ENCODE assay signal across 8 mouse cellular contexts in the genomic region with DNA sequence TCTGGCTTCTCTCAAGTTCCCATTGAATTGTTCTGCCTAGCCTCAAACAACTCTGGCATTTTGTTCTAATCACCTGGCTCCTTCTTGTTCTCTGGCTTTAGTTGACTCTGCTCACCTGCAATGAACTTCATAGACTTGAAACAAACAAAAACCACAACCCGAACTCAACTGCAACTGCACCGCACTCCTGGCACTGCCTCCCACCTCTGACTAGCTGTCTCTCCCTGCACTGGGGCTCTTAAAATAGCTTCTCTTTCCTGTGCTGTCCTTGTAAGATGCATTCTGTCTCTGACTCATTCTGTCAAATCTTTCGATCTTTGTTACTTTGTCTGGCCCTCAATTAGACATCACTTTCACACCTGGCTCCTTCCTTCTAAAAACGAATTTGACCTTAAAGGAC. TPM values are rescaled to one million over a fixed set of nuclear protein-coding genes. Genes with fewer than 3 reads are reported as not detected.
DNase-seq lines count a peak whose midpoint lies in the region; ATAC-seq and TF ChIP-seq lines count a peak whose summit lies in the region.

No protein-coding gene starts in this region.

- intact Hi-C loops in left cerebral cortex, postnatal 36 days (cut with DNase I): loop anchor here (2.0 kb wide), 1 partner anchor 22 kb away; the partner anchor contains the start of genes Thap2 and Zfc3h1

- H3K4me1 ChIP-seq in heart, embryonic 13.5 days: peaks cover 32% of the 10 kb centered on the region
- H3K4me1 ChIP-seq in ES-Bruce4 (ENCODE audit: control insufficient read depth, insufficient read depth, low read length): peaks cover 4% of the 10 kb centered on the region
- H3K4me1 ChIP-seq in hindbrain, embryonic 12.5 days: peaks cover 11% of the 10 kb centered on the region
- H3K4me1 ChIP-seq in midbrain, embryonic 15.5 days: peaks cover 23% of the 10 kb centered on the region

- ATAC-seq in heart, embryonic 13.5 days (ENCODE audit: extremely low read depth, insufficient number of reproducible peaks, low FRiP score, low TSS enrichment): no peak
- ATAC-seq in hindbrain, embryonic 12.5 days (ENCODE audit: low FRiP score): no peak
- ATAC-seq in midbrain, embryonic 15.5 days (replicated peaks): no peak

- H3K36me3 ChIP-seq in heart, embryonic 13.5 days: no peaks in the 10 kb centered on the region; the same call in 1 of the 2 replicates
- no peaks in the 10 kb centered on the region for H3K36me3 ChIP-seq in ES-Bruce4 (ENCODE audit: control insufficient read depth, insufficient read depth, low read length, poor library complexity, severe bottlenecking)
- no peaks in the 10 kb centered on the region; the same call in 1 of the 2 replicates for H3K36me3 ChIP-seq in hindbrain, embryonic 12.5 days
- no peaks in the 10 kb centered on the region for H3K36me3 ChIP-seq in midbrain, embryonic 15.5 days (replicated peaks)

- WGBS in heart, embryonic 13.5 days: 75% methylated on average over 4 of the region's 4 CpGs
- WGBS in hindbrain, embryonic 12.5 days: 83% methylated on average over 4 of the region's 4 CpGs
- 90% methylated on average over 4 of the region's 4 CpGs for WGBS in midbrain, embryonic 15.5 days

- H3K9me3 ChIP-seq in heart, embryonic 13.5 days: no peaks in the 10 kb centered on the region
- H3K9me3 ChIP-seq in ES-Bruce4 (replicated peaks; ENCODE audit: control insufficient read depth, insufficient read depth, low read length, poor library complexity, severe bottlenecking): no peaks in the 10 kb centered on the region
- H3K9me3 ChIP-seq in hindbrain, embryonic 12.5 days (replicated peaks): no peaks in the 10 kb centered on the region
- H3K9me3 ChIP-seq in midbrain, embryonic 15.5 days: no peaks in the 10 kb centered on the region

- no peaks in the 10 kb centered on the region for H3K27me3 ChIP-seq in heart, embryonic 13.5 days (replicated peaks)
- no peaks in the 10 kb centered on the region for H3K27me3 ChIP-seq in ES-Bruce4 (ENCODE audit: control insufficient read depth, insufficient read depth, low read length, poor library complexity, severe bottlenecking)
- H3K27me3 ChIP-seq in hindbrain, embryonic 12.5 days: no peaks in the 10 kb centered on the region
- no peaks in the 10 kb centered on the region for H3K27me3 ChIP-seq in midbrain, embryonic 15.5 days (replicated peaks)

- peak overlapping the region; percentile 66 for H3K4me3 ChIP-seq in heart, embryonic 13.5 days
- H3K4me3 ChIP-seq in ES-Bruce4 (ENCODE audit: low read depth, low read length): peak overlapping the region; percentile 1; the same call in 1 of the 2 replicates
- peak overlapping the region; percentile 58; the same call in 1 of the 2 replicates for H3K4me3 ChIP-seq in hindbrain, embryonic 12.5 days
- H3K4me3 ChIP-seq in midbrain, embryonic 15.5 days: peak overlapping the region; percentile 60; the same call in 1 of the 2 replicates

- TF ChIP-seq CTCF in ES-Bruce4 (IDR thresholded peaks at IDR 0.05; ENCODE audit: low read depth, low read length): no peak

- H3K9ac ChIP-seq in heart, embryonic 13.5 days: peak overlapping the region; percentile 80
- peak overlapping the region; percentile 75 for H3K9ac ChIP-seq in ES-Bruce4 (ENCODE audit: low read depth, poor library complexity, severe bottlenecking)
- 0 out of 2 replicates have a peak overlapping the region, but pooled peaks have one; percentile 55 for H3K9ac ChIP-seq in hindbrain, embryonic 12.5 days
- no peak overlapping the region for H3K9ac ChIP-seq in midbrain, embryonic 15.5 days

- TF ChIP-seq EP300 in ES-Bruce4 (IDR thresholded peaks at IDR 0.05; ENCODE audit: insufficient read depth, low read depth, low read length): no peak

- TF ChIP-seq POLR2A in ES-Bruce4 (IDR thresholded peaks at IDR 0.05; ENCODE audit: insufficient read depth, low read length): no peak

- H3K4me2 ChIP-seq in heart, embryonic 13.5 days: peak overlapping the region; percentile 81
- peak overlapping the region; percentile 72 for H3K4me2 ChIP-seq in hindbrain, embryonic 12.5 days (replicated peaks)
- peak overlapping the region; percentile 87 for H3K4me2 ChIP-seq in midbrain, embryonic 15.5 days

- DNase-seq in heart, adult 11 months: no peak
- no peak for DNase-seq in cerebellum, adult 11-12 months
- no peak for DNase-seq in frontal cortex, postnatal 25 days (ENCODE audit: low spot score in 2 of 2)
- no peak for DNase-seq in left cerebral cortex, postnatal 36 days (ENCODE audit: low spot score in 2 of 2)

- peak overlapping the region; percentile 95 for H3K27ac ChIP-seq in heart, embryonic 13.5 days (replicated peaks)
- H3K27ac ChIP-seq in ES-Bruce4 (ENCODE audit: insufficient read depth, low read length): peak overlapping the region; percentile 53
- H3K27ac ChIP-seq in hindbrain, embryonic 12.5 days: peak overlapping the region; percentile 94; the same call in 1 of the 2 replicates
- no peak overlapping the region for H3K27ac ChIP-seq in midbrain, embryonic 15.5 days

RNA-seq across cellular contexts. Expression of gene Tmem19, which starts 0.8 kb away (rescaled TPM):
- polyA plus RNA-seq in heart, embryonic 13.5 days (2015; fragmentation: Nextera tagmentation; extraction: Ambion mirVana): 20.3 and 20.5 TPM in 2 replicates
- polyA plus RNA-seq in ES-Bruce4 (2011; ENCODE audit: insufficient read depth, insufficient read length, low read depth, missing spikeins): 28.3 and 29.1 TPM in 2 replicates
- 41.9 and 44.6 TPM in 2 replicates for polyA plus RNA-seq in hindbrain, embryonic 12.5 days (2016; fragmentation: Nextera tagmentation; extraction: Ambion mirVana)
- polyA plus RNA-seq in midbrain, embryonic 15.5 days (2015; fragmentation: Nextera tagmentation; extraction: Ambion mirVana): 32.2 and 38.5 TPM in 2 replicates
- 10 to 100 TPM; 43.2 to 50.2 TPM for total RNA-seq in left cerebral cortex, postnatal 36 days (2021)

RNA-seq across cellular contexts. Expression of gene Thap2, which starts 21.1 kb away (rescaled TPM):
- polyA plus RNA-seq in heart, embryonic 13.5 days (2015; fragmentation: Nextera tagmentation; extraction: Ambion mirVana): 13.5 and 15.2 TPM in 2 replicates
- polyA plus RNA-seq in ES-Bruce4 (2011; ENCODE audit: insufficient read depth, insufficient read length, low read depth, missing spikeins): 10.1 and 12.9 TPM in 2 replicates
- 34.2 and 38.5 TPM in 2 replicates for polyA plus RNA-seq in hindbrain, embryonic 12.5 days (2016; fragmentation: Nextera tagmentation; extraction: Ambion mirVana)
- polyA plus RNA-seq in midbrain, embryonic 15.5 days (2015; fragmentation: Nextera tagmentation; extraction: Ambion mirVana): 26.2 and 27.1 TPM in 2 replicates
- total RNA-seq in left cerebral cortex, postnatal 36 days (2021): 10 to 100 TPM; 14.1 to 18.6 TPM

RNA-seq across cellular contexts. Expression of gene Zfc3h1, which starts 21.6 kb away (rescaled TPM):
- 10.8 and 12.3 TPM in 2 replicates for polyA plus RNA-seq in heart, embryonic 13.5 days (2015; fragmentation: Nextera tagmentation; extraction: Ambion mirVana)
- 100 and 107 TPM in 2 replicates for polyA plus RNA-seq in ES-Bruce4 (2011; ENCODE audit: insufficient read depth, insufficient read length, low read depth, missing spikeins)
- polyA plus RNA-seq in hindbrain, embryonic 12.5 days (2016; fragmentation: Nextera tagmentation; extraction: Ambion mirVana): 26.3 and 28.2 TPM in 2 replicates
- 18.6 and 20.0 TPM in 2 replicates for polyA plus RNA-seq in midbrain, embryonic 15.5 days (2015; fragmentation: Nextera tagmentation; extraction: Ambion mirVana)
- 10 to 100 TPM; 36.9 to 60.8 TPM for total RNA-seq in left cerebral cortex, postnatal 36 days (2021)

RNA-seq across cellular contexts. Expression of gene Rab21, which starts 47.8 kb away (rescaled TPM):
- 4.6 and 5.0 TPM in 2 replicates for polyA plus RNA-seq in heart, embryonic 13.5 days (2015; fragmentation: Nextera tagmentation; extraction: Ambion mirVana)
- 37.2 and 46.8 TPM in 2 replicates for polyA plus RNA-seq in ES-Bruce4 (2011; ENCODE audit: insufficient read depth, insufficient read length, low read depth, missing spikeins)
- polyA plus RNA-seq in hindbrain, embryonic 12.5 days (2016; fragmentation: Nextera tagmentation; extraction: Ambion mirVana): 6.8 and 8.0 TPM in 2 replicates
- polyA plus RNA-seq in midbrain, embryonic 15.5 days (2015; fragmentation: Nextera tagmentation; extraction: Ambion mirVana): 8.7 and 11.9 TPM in 2 replicates
- total RNA-seq in left cerebral cortex, postnatal 36 days (2021): 10 to 100 TPM; 51.6 to 53.7 TPM

Comparison
In these comparisons a context has a peak if more than half of its experiments do, and no peak if none do; other contexts are left out.
1. H3K4me3 ChIP-seq: peak in every context shown above with its lines; median percentile 66 in heart, embryonic 13.5 days; 60 in midbrain, embryonic 15.5 days; 58 in hindbrain, embryonic 12.5 days; 1 in ES-Bruce4.